Mouse (Mus musculus) heart, postnatal 0 days (tissue): ENCODE results near the gene Rab19. TPM values are rescaled to one million over a fixed set of nuclear protein-coding genes. Genes with fewer than 3 reads are reported as not detected.

Experiments used
- ATAC-seq: fragments of 200-750 bp; cut with Nextera tagmentation; 2 replicates; pipeline ENCODE4 v1.8.0; 2017; ENCODE audit warnings: low read depth, moderate number of reproducible peaks, moderate library complexity; ENCODE audit not compliant: insufficient read depth
- DNase-seq: peaks from one replicate; pipeline ENCODE4 v3.0.0-alpha.2; 2016; ENCODE audit warnings: low spot score
- H3K27ac ChIP-seq: fragments of 300-500 bp; sonication (generic); 2 replicates; pipeline ENCODE4 v1.5.1; 2014; ENCODE audit warnings: low read depth, mild to moderate bottlenecking
- H3K27me3 ChIP-seq: fragments of 300-500 bp; sonication (generic); 2 replicates; pipeline ENCODE4 v1.6.1; 2014; ENCODE audit warnings: low read length, mixed read lengths; ENCODE audit not compliant: control insufficient read depth, insufficient read depth
- H3K36me3 ChIP-seq: fragments of 300-500 bp; sonication (generic); replicated peaks from 2 replicates; pipeline ENCODE4 v1.6.1; 2014; ENCODE audit warnings: low read length, mixed read lengths; ENCODE audit not compliant: control insufficient read depth, insufficient read depth
- H3K4me1 ChIP-seq: fragments of 300-500 bp; sonication (generic); 2 replicates; pipeline ENCODE4 v1.6.1; 2014; ENCODE audit warnings: antibody characterized with exemption; ENCODE audit not compliant: control insufficient read depth, insufficient read depth
- H3K4me2 ChIP-seq: fragments of 300-500 bp; sonication (generic); 2 replicates; pipeline ENCODE4 v1.6.1; 2014; ENCODE audit warnings: low read depth, mild to moderate bottlenecking, low read length, moderate library complexity
- H3K4me3 ChIP-seq: fragments of 300-500 bp; sonication (generic); 2 replicates; pipeline ENCODE4 v1.5.1; 2014; ENCODE audit warnings: low read depth, low read length
- H3K9ac ChIP-seq: fragments of 300-500 bp; sonication (generic); replicated peaks from 2 replicates; pipeline ENCODE4 v1.6.1; 2014; ENCODE audit warnings: low read depth, low read length, mixed read lengths
- H3K9me3 ChIP-seq: fragments of 300-500 bp; sonication (generic); replicated peaks from 2 replicates; pipeline ENCODE4 v1.6.1; 2016; ENCODE audit warnings: low read length; ENCODE audit not compliant: control insufficient read depth
- CTCF ChIP-seq: IDR thresholded peaks from 2 replicates; pipeline ENCODE4 v1.5.1; 2016; ENCODE audit warnings: antibody characterized with exemption, control low read depth, low read depth
- EP300 ChIP-seq: IDR thresholded peaks from 2 replicates; pipeline ENCODE4 v1.6.1; 2016; ENCODE audit warnings: antibody characterized with exemption, low read depth
- WGBS: fragments of 180-500 bp; shearing (Covaris S2); extraction: QIAGEN DNeasy Blood & Tissue Kit; methylation state at CpG from one replicate; pipeline ENCODE4 v1.1.7; 2014; 5-methylcytosine and 5-hydroxymethylcytosine counted together
- polyA plus RNA-seq: library from polyadenylated mRNA; unstranded; fragments of >200 nt; fragmentation: Nextera tagmentation; extraction: Ambion mirVana; gene quantifications from 2 replicates; pipeline ENCODE4 v1.2.1, GENCODE M21; 2015
- total RNA-seq: library from RNA; depleted of rRNA; stranded (reverse); fragments of >200 nt; gene quantifications from 2 replicates; pipeline ENCODE4 v1.2.3, GENCODE M21; 2014; ENCODE audit warnings: low replicate concordance; rRNA removed

The Rab19 gene
- total RNA-seq: 0.43 TPM in 1 of 2 replicates, not detected in the other
- polyA plus RNA-seq: 0.30 and 0.40 TPM in 2 replicates

DNA sequence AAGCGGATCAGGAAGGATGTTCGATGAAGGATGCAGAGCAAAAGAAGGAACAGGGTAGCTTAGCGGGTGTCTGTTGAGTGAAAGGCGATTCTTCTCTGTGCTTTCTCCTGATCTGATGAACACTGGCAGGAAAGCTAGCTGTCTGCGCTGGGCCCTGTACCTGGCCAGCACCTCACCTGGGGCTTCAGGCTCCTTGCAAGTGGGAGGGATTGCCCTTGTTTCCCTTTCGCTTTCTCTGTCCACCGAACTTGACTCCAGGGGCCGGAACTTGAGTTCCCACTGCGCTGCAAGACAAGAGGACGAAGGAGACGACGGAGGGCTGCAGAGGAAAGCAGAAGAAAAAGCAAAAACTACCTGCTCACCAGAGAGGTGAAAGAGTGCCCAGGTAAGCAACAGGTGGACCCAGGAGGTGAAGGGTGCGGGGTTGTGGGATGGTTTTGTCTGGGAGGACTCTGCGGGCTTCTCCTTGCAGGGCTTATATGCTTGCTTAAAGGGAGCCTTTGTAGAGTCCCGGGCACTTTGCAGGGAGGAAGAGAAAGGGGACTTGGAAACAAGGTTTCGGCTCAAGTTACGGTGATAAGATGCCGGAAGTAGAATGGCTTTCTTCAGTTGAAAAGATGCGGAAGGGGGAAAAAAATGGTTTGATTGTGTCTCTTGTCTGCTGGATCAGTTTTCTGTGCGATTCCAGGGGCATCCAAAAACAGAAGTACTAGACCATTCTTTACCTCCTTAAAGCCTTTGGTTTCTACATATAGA lies at the start of gene Rab19:
TSS of gene Rab19 (plus strand) at position 51 of the 756 bp plus-strand sequence.
- H3K27ac ChIP-seq: no peak within 1 kb of the TSS
- peak within 1 kb of the TSS; percentile 78 for H3K4me2 ChIP-seq
- H3K9me3 ChIP-seq: no peaks in the 10 kb centered on the region
- H3K27me3 ChIP-seq: no peaks in the 10 kb centered on the region
- H3K4me3 ChIP-seq: peak within 1 kb of the TSS; percentile 52
- WGBS: 5% methylated on average over 20 of the region's 20 CpGs
- peak within 1 kb of the TSS; percentile 46 for H3K9ac ChIP-seq
- H3K4me1 ChIP-seq: peaks cover 6% of the 10 kb centered on the region
- ATAC-seq (no peak), DNase-seq (peak; percentile 24)
- H3K36me3 ChIP-seq: no peaks in the 10 kb centered on the region
- TF ChIP-seq EP300 (no peak), CTCF (no peak)

DNA sequence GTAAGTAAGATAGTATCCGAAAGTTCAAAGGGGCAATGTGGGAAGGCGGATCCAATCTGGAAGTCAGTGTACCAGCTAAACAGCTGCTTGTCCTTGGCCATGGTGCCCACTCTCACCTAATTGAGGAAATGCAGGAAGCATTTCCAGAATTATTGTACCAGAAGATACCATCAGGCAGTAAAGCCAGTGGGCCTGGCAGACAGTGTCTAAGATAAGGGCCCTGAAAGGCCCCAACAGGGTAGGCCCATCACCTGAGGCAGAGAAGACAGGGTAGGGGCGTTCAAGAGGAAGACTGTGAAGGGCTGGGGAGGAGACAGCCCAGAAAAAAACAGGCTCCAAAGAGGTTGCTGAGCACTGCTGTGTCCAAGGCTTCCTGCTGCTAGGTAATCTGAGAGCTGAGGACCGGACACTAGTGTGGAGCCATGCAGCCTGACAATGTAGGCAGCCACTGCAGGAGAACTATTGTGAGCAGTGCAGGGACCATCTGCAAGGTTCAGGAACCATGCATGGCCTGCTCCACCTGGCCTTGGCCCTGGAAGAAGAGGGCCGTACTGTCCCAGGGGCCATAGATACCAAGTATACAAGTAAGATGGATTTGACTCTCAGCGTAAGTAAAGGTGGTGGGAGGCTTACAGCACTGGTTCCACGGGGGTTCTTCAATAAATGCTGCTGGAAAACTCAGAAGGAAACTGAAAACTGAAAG lies 48.8 kb upstream of the Rab19 start:
- no peaks in the 10 kb centered on the region for H3K27me3 ChIP-seq
- no peak for DNase-seq
- no peak overlapping the region for H3K4me2 ChIP-seq
- 89% methylated on average over 7 of the region's 7 CpGs for WGBS
- TF ChIP-seq CTCF (no peak), EP300 (no peak)
- H3K27ac ChIP-seq: no peak overlapping the region
- H3K36me3 ChIP-seq: peaks cover 26% of the 10 kb centered on the region
- no peak overlapping the region for H3K4me3 ChIP-seq
- no peak overlapping the region for H3K9ac ChIP-seq
- no peaks in the 10 kb centered on the region for H3K4me1 ChIP-seq
- H3K9me3 ChIP-seq: no peaks in the 10 kb centered on the region
- ATAC-seq: no peak

DNA sequence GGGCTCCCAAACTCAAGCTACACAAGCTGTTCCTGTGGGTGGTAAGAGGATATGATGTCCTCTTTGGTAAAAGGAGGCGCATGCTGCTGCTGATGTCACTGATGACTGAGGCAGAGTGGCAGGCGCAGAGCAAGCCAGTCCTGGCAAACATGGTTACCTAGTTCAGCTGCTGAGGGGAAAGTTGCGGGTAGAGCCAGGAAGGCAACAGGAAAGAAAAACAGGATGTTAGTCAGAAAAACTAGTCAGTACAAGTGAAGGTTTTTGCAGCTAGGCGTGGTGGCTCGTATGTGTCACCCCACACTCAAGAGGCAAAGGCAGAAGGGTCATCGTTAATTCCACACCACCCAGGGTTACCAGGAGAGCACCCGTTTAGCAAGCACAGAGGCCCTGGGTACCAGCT lies 46.8 kb upstream of the Rab19 start:
- DNase-seq (no peak), ATAC-seq (no peak)
- H3K4me1 ChIP-seq: no peaks in the 10 kb centered on the region
- peaks cover 38% of the 10 kb centered on the region for H3K36me3 ChIP-seq
- no peaks in the 10 kb centered on the region for H3K9me3 ChIP-seq
- TF ChIP-seq EP300 (no peak), CTCF (no peak)
- H3K4me3 ChIP-seq: no peak overlapping the region
- no peak overlapping the region for H3K4me2 ChIP-seq
- no peak overlapping the region for H3K9ac ChIP-seq
- WGBS: 71% methylated on average over 7 of the region's 7 CpGs
- no peak overlapping the region for H3K27ac ChIP-seq
- no peaks in the 10 kb centered on the region for H3K27me3 ChIP-seq

DNA sequence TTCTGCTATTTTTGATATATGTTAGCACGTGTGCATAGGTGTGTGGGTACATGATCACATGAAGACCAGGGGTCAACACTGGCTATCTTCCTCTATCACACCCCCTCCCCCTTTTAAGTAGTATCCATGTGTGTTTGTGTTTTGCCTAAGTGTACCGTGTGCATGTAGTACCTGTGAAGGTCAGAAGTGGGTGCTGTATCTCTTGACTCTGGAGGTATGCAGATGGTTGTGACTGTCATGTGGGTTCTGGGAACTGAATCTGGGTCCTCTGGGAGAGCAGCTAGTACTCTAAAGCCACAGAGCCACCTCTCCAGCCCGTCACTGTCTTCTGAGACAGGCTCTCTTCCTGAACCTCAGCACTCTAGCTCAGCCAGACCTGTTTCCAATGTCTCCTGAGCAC lies 46.1 kb upstream of the Rab19 start:
- Histone ChIP-seq H3K4me2 (no peak overlapping the region), H3K36me3 (peaks cover 38% of the 10 kb centered on the region), H3K9me3 (no peaks in the 10 kb centered on the region), H3K9ac (no peak overlapping the region), H3K27me3 (no peaks in the 10 kb centered on the region), H3K4me1 (no peaks in the 10 kb centered on the region), H3K27ac (no peak overlapping the region), H3K4me3 (no peak overlapping the region)
- WGBS: 92% methylated on average over 3 of the region's 3 CpGs
- no peak for TF ChIP-seq CTCF
- no peak for DNase-seq
- ATAC-seq: no peak

DNA sequence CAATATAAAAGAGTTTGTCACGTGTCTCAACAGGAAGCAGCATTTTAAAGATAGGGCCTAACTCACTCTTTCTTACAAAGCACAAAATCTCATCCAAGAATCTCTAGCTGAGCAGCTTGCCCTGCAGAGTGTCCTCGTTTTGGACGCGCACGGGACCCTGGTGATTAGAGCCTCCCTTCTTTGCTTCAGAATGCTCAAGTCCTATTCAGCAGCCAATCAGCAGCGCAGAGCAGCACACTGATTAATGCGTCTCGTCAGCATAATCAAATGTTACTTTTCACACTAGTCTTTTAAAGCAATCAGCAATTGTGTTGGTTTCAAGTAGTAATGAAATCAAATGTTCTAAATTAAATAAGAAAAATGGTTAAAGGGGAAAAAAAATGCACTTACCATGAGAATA lies 42.6 kb upstream of the Rab19 start:
- no peak for ATAC-seq

More for the DNA sequence above, 42.6 kb upstream of the Rab19 start:
- 84% methylated on average over 8 of the region's 8 CpGs for WGBS
- H3K4me2 ChIP-seq: no peak overlapping the region
- no peak overlapping the region for H3K9ac ChIP-seq
- no peaks in the 10 kb centered on the region for H3K4me1 ChIP-seq
- H3K27me3 ChIP-seq: no peaks in the 10 kb centered on the region
- no peak overlapping the region for H3K4me3 ChIP-seq
- H3K36me3 ChIP-seq: peaks cover 45% of the 10 kb centered on the region
- no peak for DNase-seq
- no peak overlapping the region for H3K27ac ChIP-seq
- no peak for TF ChIP-seq EP300
- no peak for TF ChIP-seq CTCF
- no peaks in the 10 kb centered on the region for H3K9me3 ChIP-seq
